Mouse (Mus musculus): ENCODE measurements at regions not wholly inside any gene's neighbourhood (a gene's known extent, or its start where the extent isn't known, plus 50 kb on each side); places are given as distances from the start of the nearest gene placed in this dataset.

- DNase-seq (ENCODE audit: low spot score in 2 of 2), result no peak
Observed at GRCm38 (mm10) chr1:143881192-143881591, 104.1 kb downstream of the Uchl5 start.

- no peak for DNase-seq (ENCODE audit: low spot score in 2 of 2)
Observed at GRCm38 (mm10) chr1:143879622-143880021, 102.5 kb downstream of the Uchl5 start.

- no peak for DNase-seq (ENCODE audit: low spot score in 2 of 2)
Observed at GRCm38 (mm10) chr1:143878266-143878665, 101.2 kb downstream of the Uchl5 start.

GRCm38 (mm10) chr1:143860319-143860718, 83.2 kb downstream of the Uchl5 start:
- DNase-seq (ENCODE audit: low spot score in 2 of 2), result no peak

- no peak for DNase-seq (ENCODE audit: low spot score in 2 of 2)
Observed at GRCm38 (mm10) chr1:143858532-143858931, 81.5 kb downstream of the Uchl5 start.

All from left cerebral cortex, adult 9 months (tissue).